Mouse (Mus musculus): Measurements from ENCODE around the gene Sppl3.

- TF ChIP-seq CTCF (conservative IDR thresholded peaks at IDR 0.05; ENCODE audit: insufficient read depth, insufficient read length, low read depth, low read length) = no peak
- TF ChIP-seq POLR2A (IDR thresholded peaks at IDR 0.05; ENCODE audit: low read depth, low read length) = no peak
Measured at GRCm38 (mm10) chr5:115035217-115035616, 24.3 kb downstream of the Sppl3 start.
